Mouse (Mus musculus) testis, postnatal 14 days (tissue): Measurements from ENCODE around the gene B830017H08Rik.
A peak's percentile ranks its signal among the peaks of the same experiment; 100 is the strongest.

Source experiments
- DNase-seq: peaks from one replicate; pipeline ENCODE4 v3.0.0; 2021; ENCODE audit warnings: low spot score

Gene B830017H08Rik

GRCm38 (mm10) chr16:17832821-17833220, at the start of gene B830017H08Rik:
Gene B830017H08Rik (plus strand): TSS chr16:17833121.
- no peak for DNase-seq

GRCm38 (mm10) chr16:17785337-17785736, 47.6 kb upstream of the B830017H08Rik start:
- no peak for DNase-seq

GRCm38 (mm10) chr16:17792728-17793127, 40.2 kb upstream of the B830017H08Rik start:
- no peak for DNase-seq

- no peak for DNase-seq
Measured at GRCm38 (mm10) chr16:17794047-17794446, 38.9 kb upstream of the B830017H08Rik start.

GRCm38 (mm10) chr16:17795643-17796042, 37.3 kb upstream of the B830017H08Rik start:
- no peak for DNase-seq

- no peak for DNase-seq
Measured at GRCm38 (mm10) chr16:17796519-17796918, 36.4 kb upstream of the B830017H08Rik start.

GRCm38 (mm10) chr16:17796971-17797811, 35.7 kb upstream of the B830017H08Rik start, which contains the start of gene Scarf2:
Gene Scarf2 (plus strand): TSS chr16:17797282.
- no peak for DNase-seq

- no peak for DNase-seq
Measured at GRCm38 (mm10) chr16:17797812-17798311, 35.1 kb upstream of the B830017H08Rik start.

GRCm38 (mm10) chr16:17798321-17799180, 34.4 kb upstream of the B830017H08Rik start:
- peak; percentile 48 for DNase-seq

- no peak for DNase-seq
Measured at GRCm38 (mm10) chr16:17799584-17799983, 33.3 kb upstream of the B830017H08Rik start.

GRCm38 (mm10) chr16:17801777-17802455, 31.0 kb upstream of the B830017H08Rik start:
- DNase-seq = no peak

GRCm38 (mm10) chr16:17802456-17802838, 30.5 kb upstream of the B830017H08Rik start:
- DNase-seq = no peak

GRCm38 (mm10) chr16:17802839-17803674, 29.9 kb upstream of the B830017H08Rik start:
- DNase-seq = no peak

GRCm38 (mm10) chr16:17803675-17804448, 29.1 kb upstream of the B830017H08Rik start:
- DNase-seq = no peak

- DNase-seq = no peak
Measured at GRCm38 (mm10) chr16:17804449-17804912, 28.4 kb upstream of the B830017H08Rik start.

- DNase-seq = no peak
Measured at GRCm38 (mm10) chr16:17804982-17805381, 27.9 kb upstream of the B830017H08Rik start.

GRCm38 (mm10) chr16:17806581-17807191, 26.2 kb upstream of the B830017H08Rik start:
- DNase-seq = no peak

GRCm38 (mm10) chr16:17807192-17808009, 25.5 kb upstream of the B830017H08Rik start:
- DNase-seq = peak; percentile 89

GRCm38 (mm10) chr16:17809125-17809524, 23.8 kb upstream of the B830017H08Rik start:
- no peak for DNase-seq
